Mouse (Mus musculus): ENCODE data around the gene Trp53.
"Not testable (repeated sequence)": the region's sequence is repeated elsewhere in the genome, so short reads cannot be mapped to it uniquely, and the experiment has no call there.

Trp53 gene

GRCm38 (mm10) chr11:69580091-69580514 lies at the start of gene Trp53, which contains the start of gene Wrap53:
Gene Trp53, plus strand, starts transcription at chr11:69580359.
Gene Wrap53, minus strand, starts transcription at chr11:69580255.
- DNase-seq (ENCODE audit: low read depth, low spot score), result peak; percentile 90

- not testable (repeated sequence) for DNase-seq (ENCODE audit: low read depth, low spot score)
Observed at GRCm38 (mm10) chr11:69530755-69531154, 49.4 kb upstream of the Trp53 start.

- DNase-seq (ENCODE audit: low read depth, low spot score), result no peak
Observed at GRCm38 (mm10) chr11:69532480-69533150, 47.5 kb upstream of the Trp53 start.

GRCm38 (mm10) chr11:69534990-69535389 lies 45.2 kb upstream of the Trp53 start:
- no peak for DNase-seq (ENCODE audit: low read depth, low spot score)

- no peak for DNase-seq (ENCODE audit: low read depth, low spot score)
Observed at GRCm38 (mm10) chr11:69540700-69541099, 39.5 kb upstream of the Trp53 start.

- DNase-seq (ENCODE audit: low read depth, low spot score), result not testable (repeated sequence)
Observed at GRCm38 (mm10) chr11:69541741-69542140, 38.4 kb upstream of the Trp53 start.

- no peak for DNase-seq (ENCODE audit: low read depth, low spot score)
Observed at GRCm38 (mm10) chr11:69543598-69543997, 36.6 kb upstream of the Trp53 start.

- DNase-seq (ENCODE audit: low read depth, low spot score), result no peak
Observed at GRCm38 (mm10) chr11:69545957-69546356, 34.2 kb upstream of the Trp53 start.

- no peak for DNase-seq (ENCODE audit: low read depth, low spot score)
Observed at GRCm38 (mm10) chr11:69546423-69547053, 33.6 kb upstream of the Trp53 start.

GRCm38 (mm10) chr11:69547071-69547470 lies 33.1 kb upstream of the Trp53 start:
- no peak for DNase-seq (ENCODE audit: low read depth, low spot score)

- DNase-seq (ENCODE audit: low read depth, low spot score), result no peak
Observed at GRCm38 (mm10) chr11:69549060-69549656, 31.0 kb upstream of the Trp53 start, which contains the start of gene Dnah2. Gene Dnah2, minus strand, starts transcription at chr11:69549110.

- no peak for DNase-seq (ENCODE audit: low read depth, low spot score)
Observed at GRCm38 (mm10) chr11:69551310-69551709, 28.8 kb upstream of the Trp53 start.

- no peak for DNase-seq (ENCODE audit: low read depth, low spot score)
Observed at GRCm38 (mm10) chr11:69552622-69553340, 27.4 kb upstream of the Trp53 start.

GRCm38 (mm10) chr11:69553341-69553721 lies 26.8 kb upstream of the Trp53 start:
- no peak for DNase-seq (ENCODE audit: low read depth, low spot score)

- no peak for DNase-seq (ENCODE audit: low read depth, low spot score)
Observed at GRCm38 (mm10) chr11:69554539-69555140, 25.5 kb upstream of the Trp53 start.

- DNase-seq (ENCODE audit: low read depth, low spot score), result no peak
Observed at GRCm38 (mm10) chr11:69557381-69557958, 22.7 kb upstream of the Trp53 start.

GRCm38 (mm10) chr11:69558756-69559155 lies 21.4 kb upstream of the Trp53 start:
- DNase-seq (ENCODE audit: low read depth, low spot score), result no peak

- DNase-seq (ENCODE audit: low read depth, low spot score), result no peak
Observed at GRCm38 (mm10) chr11:69559183-69559582, 21.0 kb upstream of the Trp53 start.

GRCm38 (mm10) chr11:69559851-69560765 lies 20.1 kb upstream of the Trp53 start, which contains the start of gene Efnb3:
Gene Efnb3, minus strand, starts transcription at chr11:69560205.
- no peak for DNase-seq (ENCODE audit: low read depth, low spot score)
